Mouse (Mus musculus): Measurements from ENCODE around the gene Cdhr2. TPM values are rescaled to one million over a fixed set of nuclear protein-coding genes. Genes with fewer than 3 reads are reported as not detected.

Gene Cdhr2
- polyA plus RNA-seq, 1 experiment, result 0.29 TPM

GRCm38 (mm10) chr13:54691737-54692136 is 9.5 kb upstream of the Cdhr2 start:
- Histone ChIP-seq H3K27ac (ENCODE audit: insufficient read depth, low read length) (no peak overlapping the region), H3K4me1 (ENCODE audit: control insufficient read depth, insufficient read depth, low read length) (peaks cover 10% of the 10 kb centered on the region)
- TF ChIP-seq CTCF (IDR thresholded peaks at IDR 0.05; ENCODE audit: extremely low read depth, insufficient read depth, low read length) (no peak), POLR2A (IDR thresholded peaks at IDR 0.05; ENCODE audit: extremely low read depth, insufficient read depth, low read length) (no peak)

GRCm38 (mm10) chr13:54692711-54693557 is 8.3 kb upstream of the Cdhr2 start:
- Histone ChIP-seq H3K27ac (ENCODE audit: insufficient read depth, low read length) (peak overlapping the region; percentile 79), H3K4me3 (ENCODE audit: insufficient read depth, low read length) (peak overlapping the region; percentile 96), H3K4me1 (ENCODE audit: control insufficient read depth, insufficient read depth, low read length) (peaks cover 10% of the 10 kb centered on the region)
- TF ChIP-seq POLR2A (IDR thresholded peaks at IDR 0.05; ENCODE audit: extremely low read depth, insufficient read depth, low read length) (no peak), CTCF (IDR thresholded peaks at IDR 0.05; ENCODE audit: extremely low read depth, insufficient read depth, low read length) (no peak)

More at GRCm38 (mm10) chr13:54691737-54692136, 9.5 kb upstream of the Cdhr2 start:
- peak overlapping the region; percentile 96; the same call in 1 of the 2 replicates for H3K4me3 ChIP-seq (ENCODE audit: insufficient read depth, low read length)

GRCm38 (mm10) chr13:54693558-54694347 is 7.5 kb upstream of the Cdhr2 start, which contains the start of gene Rnf44:
Rnf44 (minus strand) TSS chr13:54693907.
- Histone ChIP-seq H3K27ac (ENCODE audit: insufficient read depth, low read length) (peak within 1 kb of the TSS; percentile 94), H3K4me1 (ENCODE audit: control insufficient read depth, insufficient read depth, low read length) (peaks cover 10% of the 10 kb centered on the region), H3K4me3 (ENCODE audit: insufficient read depth, low read length) (peak within 1 kb of the TSS; percentile 96)
- peak; percentile 53; the same call in 1 of the 2 replicates for TF ChIP-seq POLR2A (IDR thresholded peaks at IDR 0.05; ENCODE audit: extremely low read depth, insufficient read depth, low read length)
- TF ChIP-seq CTCF (IDR thresholded peaks at IDR 0.05; ENCODE audit: extremely low read depth, insufficient read depth, low read length), result no peak

GRCm38 (mm10) chr13:54694348-54695060 is 6.8 kb upstream of the Cdhr2 start:
- Histone ChIP-seq H3K4me3 (ENCODE audit: insufficient read depth, low read length) (peak overlapping the region; percentile 96), H3K4me1 (ENCODE audit: control insufficient read depth, insufficient read depth, low read length) (peaks cover 10% of the 10 kb centered on the region), H3K27ac (ENCODE audit: insufficient read depth, low read length) (peak overlapping the region; percentile 94)
- TF ChIP-seq CTCF (IDR thresholded peaks at IDR 0.05; ENCODE audit: extremely low read depth, insufficient read depth, low read length), result no peak
- TF ChIP-seq POLR2A (IDR thresholded peaks at IDR 0.05; ENCODE audit: extremely low read depth, insufficient read depth, low read length), result peak; percentile 25; the same call in 1 of the 2 replicates

- H3K4me1 ChIP-seq (ENCODE audit: control insufficient read depth, insufficient read depth, low read length), result peaks cover 10% of the 10 kb centered on the region
- TF ChIP-seq POLR2A (IDR thresholded peaks at IDR 0.05; ENCODE audit: extremely low read depth, insufficient read depth, low read length) (no peak), CTCF (IDR thresholded peaks at IDR 0.05; ENCODE audit: extremely low read depth, insufficient read depth, low read length) (no peak)
- H3K4me3 ChIP-seq (ENCODE audit: insufficient read depth, low read length), result no peak overlapping the region
- no peak overlapping the region for H3K27ac ChIP-seq (ENCODE audit: insufficient read depth, low read length)
Measured at GRCm38 (mm10) chr13:54695479-54696230, 5.6 kb upstream of the Cdhr2 start.

GRCm38 (mm10) chr13:54702507-54702906 is 1.2 kb downstream of the Cdhr2 start:
- H3K4me1 ChIP-seq (ENCODE audit: control insufficient read depth, insufficient read depth, low read length), result no peaks in the 10 kb centered on the region
- H3K4me3 ChIP-seq (ENCODE audit: insufficient read depth, low read length), result no peak overlapping the region
- H3K27ac ChIP-seq (ENCODE audit: insufficient read depth, low read length), result no peak overlapping the region
- TF ChIP-seq POLR2A (IDR thresholded peaks at IDR 0.05; ENCODE audit: extremely low read depth, insufficient read depth, low read length) (no peak), CTCF (IDR thresholded peaks at IDR 0.05; ENCODE audit: extremely low read depth, insufficient read depth, low read length) (no peak)

- H3K27ac ChIP-seq (ENCODE audit: insufficient read depth, low read length), result no peak overlapping the region
- no peaks in the 10 kb centered on the region for H3K4me1 ChIP-seq (ENCODE audit: control insufficient read depth, insufficient read depth, low read length)
- no peak for TF ChIP-seq CTCF (IDR thresholded peaks at IDR 0.05; ENCODE audit: extremely low read depth, insufficient read depth, low read length)
- no peak for TF ChIP-seq POLR2A (IDR thresholded peaks at IDR 0.05; ENCODE audit: extremely low read depth, insufficient read depth, low read length)
- H3K4me3 ChIP-seq (ENCODE audit: insufficient read depth, low read length), result no peak overlapping the region
Measured at GRCm38 (mm10) chr13:54704890-54705289, 3.6 kb downstream of the Cdhr2 start.

- TF ChIP-seq CTCF (IDR thresholded peaks at IDR 0.05; ENCODE audit: extremely low read depth, insufficient read depth, low read length) (no peak), POLR2A (IDR thresholded peaks at IDR 0.05; ENCODE audit: extremely low read depth, insufficient read depth, low read length) (no peak)
- Histone ChIP-seq H3K4me3 (ENCODE audit: insufficient read depth, low read length) (no peak overlapping the region), H3K4me1 (ENCODE audit: control insufficient read depth, insufficient read depth, low read length) (no peaks in the 10 kb centered on the region), H3K27ac (ENCODE audit: insufficient read depth, low read length) (no peak overlapping the region)
Measured at GRCm38 (mm10) chr13:54710866-54711265, 9.6 kb downstream of the Cdhr2 start.

Data from cortical plate, adult 2 months (tissue).